Mouse (Mus musculus) myocyte (in vitro differentiated cells): ENCODE measurements around the gene Gm5724.

Source experiments
- CEBPB ChIP-seq: IDR thresholded peaks from 2 replicates; pipeline ENCODE4 v1.6.1; 2011; ENCODE audit warnings: mild to moderate bottlenecking, moderate library complexity; ENCODE audit not compliant: poor library complexity, insufficient read depth, severe bottlenecking
- E2F4 ChIP-seq: IDR thresholded peaks from one replicate; pipeline ENCODE4 v1.6.1; 2011; ENCODE audit warnings: mild to moderate bottlenecking, control low read depth, moderate library complexity; ENCODE audit not compliant: insufficient read depth
- MAX ChIP-seq: IDR thresholded peaks from one replicate; pipeline ENCODE4 v1.6.1; 2011; ENCODE audit warnings: low read depth, mild to moderate bottlenecking, control low read depth
- MYOD1 ChIP-seq, 3 experiments: IDR thresholded peaks; one replicate each; pipeline ENCODE4 v1.6.1; 2011; ENCODE audit warnings: control low read depth in 2 of 3, low read depth in 2 of 3, mild to moderate bottlenecking in 2 of 3, moderate library complexity in 1 of 3; ENCODE audit not compliant: insufficient read length in 2 of 3, control insufficient read depth in 1 of 3
- MYOG ChIP-seq, 3 experiments: IDR thresholded peaks; one replicate each; pipeline ENCODE4 v1.6.1; 2011; ENCODE audit warnings: control low read depth in 2 of 3, low read depth in 2 of 3, mild to moderate bottlenecking in 2 of 3; ENCODE audit not compliant: insufficient read length in 2 of 3, control insufficient read depth in 1 of 3, insufficient read depth in 1 of 3
- POLR2A ChIP-seq: IDR thresholded peaks from one replicate; pipeline ENCODE4 v1.6.1; 2011; ENCODE audit warnings: low read depth, mild to moderate bottlenecking, control low read depth, moderate library complexity; ENCODE audit not compliant: insufficient read length
- TCF12 ChIP-seq: IDR thresholded peaks from one replicate; pipeline ENCODE4 v1.6.1; 2011; ENCODE audit warnings: mild to moderate bottlenecking, control low read depth; ENCODE audit not compliant: poor library complexity, insufficient read depth, severe bottlenecking
- USF1 ChIP-seq: IDR thresholded peaks from one replicate; pipeline ENCODE4 v1.6.1; 2011; ENCODE audit warnings: low read depth, mild to moderate bottlenecking, control low read depth, moderate library complexity

- TF ChIP-seq CEBPB (no peak), E2F4 (no peak), POLR2A (no peak), MYOD1 (IDR thresholded peaks at IDR 0.05; ENCODE audit: control insufficient read depth in 1 of 3, insufficient read length in 2 of 3, low read depth in 2 of 3) (no peak), MAX (no peak), USF1 (no peak), TCF12 (no peak), MYOG (IDR thresholded peaks at IDR 0.05; ENCODE audit: control insufficient read depth in 1 of 3, insufficient read depth in 1 of 3, insufficient read length in 2 of 3, low read depth in 2 of 3) (no peak)
These were observed 86.6 kb downstream of the Gm5724 start for GRCm38 (mm10) chr6:141687008-141687407.
